Mouse (Mus musculus) cerebellum, adult 8-10 months (tissue): ENCODE results near the gene H2al2b.
"Not testable (repeated sequence)": the region's sequence is repeated elsewhere in the genome, so short reads cannot be mapped to it uniquely, and the experiment has no call there.

Experiments
- DNase-seq: peaks from one replicate; pipeline ENCODE4 v3.0.0; 2022

H2al2b gene

GRCm38 (mm10) chrY:2720574-2720973, at the start of gene H2al2b:
H2al2b (minus strand) TSS chrY:2720674.
- DNase-seq, result not testable (repeated sequence)
